Mouse (Mus musculus) CH12.LX (cell line): ENCODE measurements around the gene Glis3. TPM values are rescaled to one million over a fixed set of nuclear protein-coding genes. Genes with fewer than 3 reads are reported as not detected.

ENCODE experiments used
- DNase-seq: peaks from one replicate; pipeline ENCODE4 v3.0.0-alpha.2; 2013; ENCODE audit errors: extremely low read depth
- H3K27ac ChIP-seq: 2 replicates; pipeline ENCODE4 v1.5.1; 2012; ENCODE audit warnings: low read depth, mild to moderate bottlenecking, control low read depth, moderate library complexity; ENCODE audit not compliant: insufficient read depth
- H3K27me3 ChIP-seq: replicated peaks from 2 replicates; pipeline ENCODE3; 2012; ENCODE audit warnings: inconsistent platforms
- H3K36me3 ChIP-seq, 2 experiments: replicated peaks in 1 of 2; 2 replicates each; pipeline versions ENCODE3 to v1.6.1; 2012; ENCODE audit warnings: inconsistent platforms in 1 of 2, low read length in 1 of 2, mild to moderate bottlenecking in 1 of 2, mixed read lengths in 1 of 2, moderate library complexity in 1 of 2; ENCODE audit not compliant: control insufficient read depth in 1 of 2, insufficient read depth in 1 of 2
- H3K4me1 ChIP-seq, 2 experiments: 2 replicates each; pipeline ENCODE4 v1.6.1; 2012; ENCODE audit warnings: inconsistent platforms in 1 of 2, moderate library complexity in 1 of 2; ENCODE audit not compliant: insufficient read depth in 2 of 2, control insufficient read depth in 1 of 2
- H3K4me2 ChIP-seq: 2 replicates; pipeline ENCODE4 v1.6.1; 2012; ENCODE audit warnings: low read depth, mild to moderate bottlenecking, control low read depth; ENCODE audit not compliant: poor library complexity, insufficient read depth, severe bottlenecking
- H3K4me3 ChIP-seq, 3 experiments: fragments of 150-350 bp in 1 of 3; sonication (generic) in 1 of 3; replicated peaks in 1 of 3; 2 replicates each; pipeline versions ENCODE3 to v1.5.1; 2011 to 2012; ENCODE audit warnings: low read depth in 2 of 3, low read length in 2 of 3, mild to moderate bottlenecking in 2 of 3, moderate library complexity in 2 of 3, control low read depth in 1 of 3, improper control_type of control experiment in 1 of 3, inconsistent platforms in 1 of 3, mixed read lengths in 1 of 3; ENCODE audit not compliant: poor library complexity in 1 of 3
- H3K79me2 ChIP-seq: replicated peaks from 2 replicates; pipeline ENCODE4 v1.6.1; 2012; ENCODE audit warnings: mild to moderate bottlenecking, moderate library complexity; ENCODE audit not compliant: control insufficient read depth, poor library complexity, insufficient read depth, severe bottlenecking; ENCODE audit errors: extremely low read depth
- H3K9ac ChIP-seq: 2 replicates; pipeline ENCODE4 v1.6.1; 2012; ENCODE audit warnings: low read depth, mild to moderate bottlenecking, control low read depth, moderate library complexity; ENCODE audit not compliant: insufficient read depth
- H3K9me3 ChIP-seq: replicated peaks from 2 replicates; pipeline ENCODE3; 2012; ENCODE audit warnings: low read length, inconsistent platforms, mixed read lengths
- BHLHE40 ChIP-seq: IDR thresholded peaks from 2 replicates; pipeline ENCODE4 v1.6.1; 2011; ENCODE audit warnings: mild to moderate bottlenecking, low read depth, low read length, improper control_type of control experiment
- CHD2 ChIP-seq: IDR thresholded peaks from 2 replicates; pipeline ENCODE4 v1.6.1; 2011; ENCODE audit warnings: low read length, improper control_type of control experiment
- E2F4 ChIP-seq: IDR thresholded peaks from 2 replicates; pipeline ENCODE4 v1.6.1; 2011; ENCODE audit warnings: low read depth, low read length, improper control_type of control experiment; ENCODE audit not compliant: insufficient replicate concordance
- ELF1 ChIP-seq: IDR thresholded peaks from 2 replicates; pipeline ENCODE4 v1.6.1; 2014; ENCODE audit warnings: low read depth, mild to moderate bottlenecking, inconsistent platforms, low read length, improper control_type of control experiment
- EP300 ChIP-seq: IDR thresholded peaks from 2 replicates; pipeline ENCODE4 v1.6.1; 2011; ENCODE audit warnings: low read length, improper control_type of control experiment
- IRF4 ChIP-seq: IDR thresholded peaks from 2 replicates; pipeline ENCODE4 v1.6.1; 2014; ENCODE audit warnings: low read depth, mild to moderate bottlenecking, inconsistent platforms, low read length, improper control_type of control experiment
- JUN ChIP-seq: IDR thresholded peaks from 2 replicates; pipeline ENCODE4 v1.6.1; 2011; ENCODE audit warnings: low read depth, mild to moderate bottlenecking, low read length, improper control_type of control experiment, moderate library complexity; ENCODE audit not compliant: insufficient read depth
- JUND ChIP-seq: conservative IDR thresholded peaks from 2 replicates; pipeline ENCODE4 v1.6.1; 2011; ENCODE audit warnings: low read depth, low read length, improper control_type of control experiment
- KAT2A ChIP-seq: IDR thresholded peaks from 2 replicates; pipeline ENCODE4 v1.6.1; 2012; ENCODE audit warnings: low read length, improper control_type of control experiment, inconsistent platforms; ENCODE audit not compliant: insufficient replicate concordance
- MAX ChIP-seq: IDR thresholded peaks from 2 replicates; pipeline ENCODE4 v1.6.1; 2011; ENCODE audit warnings: low read length, improper control_type of control experiment
- MEF2A ChIP-seq: IDR thresholded peaks from 2 replicates; pipeline ENCODE4 v1.6.1; 2014; ENCODE audit warnings: low read depth, mild to moderate bottlenecking, inconsistent platforms, low read length, improper control_type of control experiment, borderline replicate concordance
- MXI1 ChIP-seq: IDR thresholded peaks from 2 replicates; pipeline ENCODE4 v1.6.1; 2011; ENCODE audit warnings: mild to moderate bottlenecking, low read depth, low read length, improper control_type of control experiment
- MYC ChIP-seq: IDR thresholded peaks from 2 replicates; pipeline ENCODE4 v1.6.1; 2011; ENCODE audit warnings: low read depth, mild to moderate bottlenecking, improper control_type of control experiment, low read length
- NELFE ChIP-seq: IDR thresholded peaks from 2 replicates; pipeline ENCODE4 v1.6.1; 2011; ENCODE audit warnings: low read depth, low read length, improper control_type of control experiment
- RAD21 ChIP-seq: IDR thresholded peaks from 2 replicates; pipeline ENCODE4 v1.6.1; 2011; ENCODE audit warnings: low read depth, mild to moderate bottlenecking, low read length, improper control_type of control experiment, moderate library complexity
- SIN3A ChIP-seq: IDR thresholded peaks from 2 replicates; pipeline ENCODE4 v1.6.1; 2012; ENCODE audit warnings: low read length, improper control_type of control experiment, inconsistent platforms
- TBP ChIP-seq: conservative IDR thresholded peaks from 2 replicates; pipeline ENCODE4 v1.6.1; 2011; ENCODE audit warnings: low read depth, low read length, improper control_type of control experiment
- TCF12 ChIP-seq: IDR thresholded peaks from 2 replicates; pipeline ENCODE4 v1.6.1; 2014; ENCODE audit warnings: low read depth, mild to moderate bottlenecking, inconsistent platforms, low read length, improper control_type of control experiment
- UBTF ChIP-seq: IDR thresholded peaks from 2 replicates; pipeline ENCODE4 v1.6.1; 2012; ENCODE audit warnings: low read depth, mild to moderate bottlenecking, inconsistent platforms, low read length, improper control_type of control experiment, moderate library complexity
- USF1 ChIP-seq: IDR thresholded peaks from 2 replicates; pipeline ENCODE4 v1.6.1; 2014; ENCODE audit warnings: low read depth, mild to moderate bottlenecking, inconsistent platforms, low read length, improper control_type of control experiment
- dilution Hi-C: fragments of 300-500 bp; cut with MboI; formaldehyde crosslinking; loops from 2 replicates; pipeline ENCODE4 v1.14.3; 2020; ENCODE audit warnings: low sequenced_read_pairs; ENCODE audit not compliant: extremely low pct_unique_long_range_greater_than_20kb, extremely low pct_ligation_motif_present
- in situ Hi-C: fragments of 300-500 bp; cut with MboI; formaldehyde crosslinking; loops from 3 replicates; pipeline ENCODE4 v1.14.3; 2019; ENCODE audit warnings: low sequenced_read_pairs, low pct_ligation_motif_present, low pct_unique_long_range_greater_than_20kb, mixed read lengths
- polyA plus RNA-seq: library from polyadenylated mRNA; unstranded; fragments of >175 nt; gene quantifications from 2 replicates; pipeline ENCODE4 v1.2.1, GENCODE M21; 2012; ENCODE audit warnings: low read depth; ENCODE audit not compliant: insufficient read length
- total RNA-seq, 2 experiments: library from RNA; depleted of rRNA; stranded (reverse); fragments of 300-350 nt in 1 of 2; fragments of >200 nt in 1 of 2; gene quantifications; 2 replicates each; pipeline ENCODE4 v1.2.3; 2012 to 2014

Gene Glis3
- total and polyA plus RNA-seq, 3 experiments = not detected

DNA sequence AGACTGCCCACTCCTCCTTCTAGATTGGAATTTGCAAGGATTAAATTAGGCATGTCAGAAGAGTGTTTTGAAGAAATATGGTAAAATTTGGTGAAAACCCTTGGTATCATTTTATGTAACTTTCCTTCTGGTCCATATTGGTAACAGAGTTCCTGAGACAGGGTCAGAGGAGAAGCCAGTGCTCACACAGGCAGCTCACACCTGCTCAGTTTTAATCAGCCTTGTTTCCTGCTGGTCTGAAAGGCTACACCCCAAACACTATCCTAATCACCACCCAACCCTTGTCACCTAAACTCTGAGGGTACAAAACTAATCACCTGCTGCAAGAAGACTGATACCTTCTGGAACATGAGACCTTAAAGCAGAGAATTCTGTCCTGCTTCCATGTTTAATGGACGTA lies 168.0 kb downstream of the Glis3 start:
- Histone ChIP-seq H3K4me3 (no peak overlapping the region), H3K4me2 (no peak overlapping the region), H3K9ac (no peak overlapping the region), H3K4me1 (no peaks in the 10 kb centered on the region), H3K79me2 (no peaks in the 10 kb centered on the region), H3K36me3 (no peaks in the 10 kb centered on the region), H3K27ac (no peak overlapping the region), H3K27me3 (no peaks in the 10 kb centered on the region), H3K9me3 (no peaks in the 10 kb centered on the region)
- in situ Hi-C loops = loop anchor here (25.0 kb wide), 1 partner anchor 350 kb away; no protein-coding TSS in a partner anchor
- dilution Hi-C loops = no loop called here
- no peak for DNase-seq
- TF ChIP-seq UBTF = no peak
- no peak for TF ChIP-seq KAT2A
- no peak for TF ChIP-seq MXI1

DNA sequence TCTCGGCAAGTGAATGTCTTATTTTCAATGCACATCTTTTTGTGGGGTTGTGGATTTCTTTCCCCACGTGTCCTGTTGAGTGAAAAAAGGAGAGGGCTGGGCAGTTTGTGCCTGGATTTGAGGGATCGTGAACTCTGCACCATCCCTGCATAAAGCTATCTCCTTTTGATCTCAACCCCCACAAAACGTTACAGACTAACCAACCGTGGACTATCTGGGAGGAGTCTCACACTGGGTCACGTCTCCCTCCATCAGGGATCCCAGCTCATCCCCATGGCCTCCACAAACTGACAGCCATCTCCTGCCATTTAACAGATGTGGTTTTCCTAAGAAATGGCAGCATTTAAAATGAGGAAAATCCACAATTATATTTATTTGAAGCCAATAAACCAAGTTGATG lies 174.5 kb downstream of the Glis3 start:
- Histone ChIP-seq H3K4me2 (no peak overlapping the region), H3K79me2 (no peaks in the 10 kb centered on the region), H3K27ac (no peak overlapping the region), H3K4me3 (no peak overlapping the region), H3K4me1 (no peaks in the 10 kb centered on the region), H3K27me3 (no peaks in the 10 kb centered on the region), H3K9ac (no peak overlapping the region), H3K36me3 (no peaks in the 10 kb centered on the region)
- in situ Hi-C loops = loop anchor here (25.0 kb wide), 1 partner anchor 343 kb away; no protein-coding TSS in a partner anchor
- no peak for TF ChIP-seq EP300
- TF ChIP-seq MEF2A = no peak
- TF ChIP-seq MAX = no peak
- no peak for TF ChIP-seq ELF1
- TF ChIP-seq RAD21 = no peak
- TF ChIP-seq JUN = no peak
- TF ChIP-seq TBP = no peak
- no peak for TF ChIP-seq E2F4
- no peak for TF ChIP-seq SIN3A
- TF ChIP-seq NELFE = no peak
- TF ChIP-seq CHD2 = no peak
- TF ChIP-seq IRF4 = no peak
- TF ChIP-seq BHLHE40 = no peak
- no peak for TF ChIP-seq TCF12
- no peak for TF ChIP-seq JUND
- no peak for TF ChIP-seq USF1
- TF ChIP-seq MYC = no peak
- TF ChIP-seq, all 38 proteins: peak for 0
- DNase-seq = no peak
- no peaks in the 10 kb centered on the region for H3K9me3 ChIP-seq
- dilution Hi-C loops = no loop called here
